Mouse (Mus musculus) spleen, adult 12 weeks (tissue): Measurements from ENCODE around the gene Mymk.

Experiments
- DNase-seq: peaks from one replicate; pipeline ENCODE4 v3.0.0; 2022; ENCODE audit warnings: low spot score

Gene Mymk

GRCm38 (mm10) chr2:27071978-27072377, at the start of gene Mymk:
Mymk (minus strand) TSS chr2:27072179.
- no peak for DNase-seq

DNA sequence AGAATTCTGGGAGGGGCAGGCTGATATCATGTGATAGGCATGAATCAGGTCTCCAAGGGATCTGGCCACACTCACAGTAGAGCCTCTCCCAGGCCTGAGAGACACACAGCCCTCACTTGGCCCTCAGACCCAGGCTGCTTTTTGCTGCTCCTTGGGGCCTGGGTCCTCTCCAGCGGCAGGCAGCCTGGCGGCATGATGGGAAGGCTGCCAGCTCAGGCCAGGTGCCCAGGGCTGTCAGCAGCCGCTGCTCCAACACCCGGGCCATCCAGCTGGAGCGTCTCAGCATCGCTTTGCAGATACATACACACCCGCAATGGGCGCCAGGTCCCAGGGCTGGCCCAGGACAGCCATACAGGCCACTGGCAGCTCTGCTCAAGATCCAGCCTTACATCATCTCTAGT, 48.3 kb upstream of the Mymk start:
- DNase-seq, result no peak

GRCm38 (mm10) chr2:27119766-27120165, 47.8 kb upstream of the Mymk start:
- no peak for DNase-seq

DNA sequence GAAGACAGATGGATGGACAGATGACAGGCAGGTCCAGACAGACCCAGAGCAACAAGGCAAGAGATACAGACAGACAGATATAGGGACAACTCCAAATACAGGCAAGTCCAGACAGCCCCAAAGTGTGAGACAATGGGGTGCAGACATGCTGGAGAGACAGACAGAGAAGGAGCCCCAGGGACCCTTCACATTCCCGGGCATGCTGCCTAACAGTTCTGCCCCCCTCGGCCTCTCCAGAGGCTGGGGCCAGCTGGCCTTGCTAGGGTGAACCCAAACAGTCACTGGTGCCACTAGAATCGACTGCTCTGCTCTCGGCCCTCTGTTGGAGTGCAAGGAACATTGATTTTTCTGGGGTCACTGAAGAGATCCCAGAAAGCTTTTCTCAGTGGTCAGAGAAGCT, 46.5 kb upstream of the Mymk start:
- DNase-seq, result no peak

- DNase-seq, result no peak
These were observed 42.2 kb upstream of the Mymk start for GRCm38 (mm10) chr2:27114169-27114568.

DNA sequence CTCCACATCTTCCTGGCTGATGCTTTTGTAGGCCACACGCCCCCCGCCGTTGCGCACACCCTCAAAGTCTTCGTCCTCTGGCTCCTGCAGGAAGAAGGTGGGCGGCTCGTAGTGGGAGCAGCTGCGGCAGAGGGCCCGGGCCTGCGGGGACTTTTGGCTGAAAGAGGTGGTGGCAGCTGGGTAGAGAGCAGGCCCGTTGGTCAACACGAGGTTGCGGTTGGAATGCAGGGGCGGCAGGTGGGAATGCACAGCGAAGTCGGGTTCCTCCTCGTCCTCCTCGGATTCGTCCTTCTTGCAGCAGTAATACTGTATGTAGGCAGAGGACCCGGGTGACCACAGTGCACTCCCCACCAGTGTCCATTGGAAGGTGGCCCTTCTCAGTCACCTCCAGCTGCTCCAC, 40.6 kb upstream of the Mymk start:
- no peak for DNase-seq

GRCm38 (mm10) chr2:27109052-27109451, 37.1 kb upstream of the Mymk start:
- no peak for DNase-seq

GRCm38 (mm10) chr2:27108144-27108543, 36.2 kb upstream of the Mymk start:
- no peak for DNase-seq

GRCm38 (mm10) chr2:27106816-27107215, 34.8 kb upstream of the Mymk start:
- DNase-seq, result no peak

- no peak for DNase-seq
These were observed 31.6 kb upstream of the Mymk start for GRCm38 (mm10) chr2:27103554-27103953.

- DNase-seq, result no peak
These were observed 25.8 kb upstream of the Mymk start for GRCm38 (mm10) chr2:27097776-27098175.

GRCm38 (mm10) chr2:27097241-27097656, 25.3 kb upstream of the Mymk start:
- DNase-seq, result no peak

DNA sequence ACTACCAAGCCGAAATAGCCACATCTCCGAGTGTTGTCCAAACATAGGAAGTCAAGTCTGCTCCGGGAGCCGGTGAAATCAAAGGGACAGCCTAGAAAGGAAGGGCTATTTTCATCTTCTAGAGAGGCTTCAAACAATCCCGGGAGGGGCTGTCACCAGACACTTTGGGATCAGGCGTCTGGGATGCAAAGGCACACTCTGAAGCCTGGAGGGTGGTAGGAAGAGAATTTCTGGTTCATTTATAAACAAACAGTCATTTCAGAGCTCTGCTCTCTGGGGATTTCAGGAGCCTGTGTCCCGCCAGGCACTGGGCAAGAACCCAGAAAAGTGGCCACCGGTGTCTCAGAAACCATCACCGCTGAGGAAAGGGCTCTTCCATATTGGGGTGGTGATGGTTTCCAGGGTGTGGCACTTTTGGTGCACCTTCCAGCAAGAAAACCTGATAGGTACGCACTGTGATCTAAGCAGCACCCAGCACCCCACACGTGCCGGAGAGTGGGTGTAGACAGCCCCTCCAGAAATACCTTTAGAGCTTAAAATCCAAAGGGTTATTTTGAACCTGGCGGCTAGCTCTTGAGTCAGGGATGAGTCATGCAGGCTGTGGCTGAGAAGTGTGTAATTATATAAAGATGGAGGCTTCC, 24.5 kb upstream of the Mymk start:
- DNase-seq, result no peak

DNA sequence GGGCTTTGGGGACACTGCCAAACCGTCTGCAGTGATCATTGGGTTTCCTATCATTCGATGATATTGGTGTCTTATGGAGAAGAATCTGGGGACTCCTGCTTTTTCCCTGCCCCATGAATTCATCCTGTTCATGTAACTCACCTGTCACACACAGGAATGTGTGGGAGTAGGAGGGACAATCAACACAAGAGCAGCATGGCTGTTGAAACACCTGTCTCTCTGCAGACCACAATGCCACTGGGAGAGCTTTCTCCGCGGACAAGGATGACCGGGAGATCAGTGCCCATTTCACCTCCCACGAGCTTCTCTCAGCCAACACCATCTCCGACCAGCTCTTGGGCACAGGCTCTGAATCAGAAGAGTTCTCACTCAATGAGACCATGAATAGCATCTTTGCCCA, 23.2 kb upstream of the Mymk start:
- DNase-seq, result no peak

DNA sequence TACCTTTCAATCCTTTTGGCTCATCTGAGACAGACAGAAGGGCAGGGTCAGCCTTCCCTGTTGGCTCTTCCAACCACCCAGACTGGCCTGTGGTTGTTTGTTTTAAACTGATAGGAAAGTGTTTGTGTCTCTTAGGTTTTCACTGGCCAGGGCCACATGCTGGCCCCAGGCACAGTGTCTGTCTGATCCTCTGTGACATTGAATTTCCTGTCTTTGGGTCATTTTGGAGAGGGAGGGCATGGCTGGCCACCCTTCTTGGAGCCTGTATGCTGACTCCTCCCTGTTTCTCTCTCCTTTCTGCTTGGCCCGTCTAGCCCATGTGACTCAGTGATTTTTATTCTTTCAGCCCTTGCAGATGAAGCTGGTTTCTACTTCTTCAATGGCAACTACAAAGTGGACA, 17.3 kb upstream of the Mymk start:
- DNase-seq, result no peak

- no peak for DNase-seq
These were observed 16.7 kb upstream of the Mymk start for GRCm38 (mm10) chr2:27088700-27089099.

GRCm38 (mm10) chr2:27088071-27088644, 16.2 kb upstream of the Mymk start:
- DNase-seq, result no peak

DNA sequence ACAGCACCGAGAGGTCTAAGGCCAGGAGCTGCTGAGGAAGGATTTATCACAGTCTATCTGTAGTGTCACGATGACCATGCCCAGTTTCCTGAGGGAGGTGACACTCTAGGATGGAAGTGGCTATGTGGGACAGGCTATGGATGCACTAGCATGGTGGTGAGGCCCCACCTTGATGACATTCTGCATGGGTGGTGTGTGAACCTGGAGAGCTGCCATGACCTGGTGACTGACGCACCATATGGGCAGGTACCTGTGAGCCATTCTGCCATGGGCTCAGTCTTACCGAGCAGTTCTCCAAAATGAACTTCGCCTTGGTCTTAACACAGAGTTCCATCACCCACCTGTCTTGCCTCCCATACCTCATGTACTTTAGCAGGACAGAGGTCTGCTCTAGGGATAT, 15.6 kb upstream of the Mymk start:
- DNase-seq, result no peak

- DNase-seq, result no peak
These were observed 14.6 kb upstream of the Mymk start for GRCm38 (mm10) chr2:27086483-27087010.

GRCm38 (mm10) chr2:27085801-27086200, 13.8 kb upstream of the Mymk start:
- no peak for DNase-seq

- DNase-seq, result no peak
These were observed 13.0 kb upstream of the Mymk start for GRCm38 (mm10) chr2:27084963-27085362.

DNA sequence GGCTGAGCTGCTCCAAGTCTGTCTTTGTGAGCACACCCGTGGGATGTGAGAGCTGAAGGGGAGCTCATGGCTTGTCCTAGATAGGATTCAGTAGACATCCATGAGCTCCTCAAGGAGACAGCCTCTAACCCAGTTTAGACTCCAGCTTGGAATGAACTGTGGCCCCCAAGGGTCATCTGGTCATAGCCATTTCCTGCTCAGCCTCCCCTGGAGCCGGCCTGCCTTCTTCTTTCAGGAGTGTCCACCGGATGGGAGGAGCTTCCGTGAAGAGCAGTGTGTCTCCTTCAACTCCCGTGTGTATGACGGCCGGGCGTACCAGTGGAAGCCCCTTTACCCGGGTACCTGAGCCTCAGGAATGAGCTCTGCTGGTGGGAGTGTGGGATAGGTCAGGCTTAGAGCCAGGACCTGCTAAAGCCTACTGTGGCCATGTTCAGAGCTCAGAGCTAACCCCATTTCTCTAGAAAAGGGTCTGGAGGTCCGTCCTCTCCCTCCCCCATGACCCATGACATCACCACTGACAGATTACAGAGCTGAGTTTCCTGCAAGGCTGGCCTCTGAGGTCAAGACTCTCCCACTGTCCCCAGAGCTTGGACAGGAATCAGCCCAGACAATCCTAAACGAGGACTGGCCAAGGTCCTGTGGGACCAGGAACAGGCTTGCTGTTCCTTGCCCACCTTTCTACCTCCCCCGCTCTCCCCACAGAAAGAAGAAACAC, 11.9 kb upstream of the Mymk start:
- no peak for DNase-seq

GRCm38 (mm10) chr2:27079649-27080048, 7.7 kb upstream of the Mymk start:
- DNase-seq, result no peak
